8 mouse cellular contexts compared by ENCODE assay signal in the genomic region with DNA sequence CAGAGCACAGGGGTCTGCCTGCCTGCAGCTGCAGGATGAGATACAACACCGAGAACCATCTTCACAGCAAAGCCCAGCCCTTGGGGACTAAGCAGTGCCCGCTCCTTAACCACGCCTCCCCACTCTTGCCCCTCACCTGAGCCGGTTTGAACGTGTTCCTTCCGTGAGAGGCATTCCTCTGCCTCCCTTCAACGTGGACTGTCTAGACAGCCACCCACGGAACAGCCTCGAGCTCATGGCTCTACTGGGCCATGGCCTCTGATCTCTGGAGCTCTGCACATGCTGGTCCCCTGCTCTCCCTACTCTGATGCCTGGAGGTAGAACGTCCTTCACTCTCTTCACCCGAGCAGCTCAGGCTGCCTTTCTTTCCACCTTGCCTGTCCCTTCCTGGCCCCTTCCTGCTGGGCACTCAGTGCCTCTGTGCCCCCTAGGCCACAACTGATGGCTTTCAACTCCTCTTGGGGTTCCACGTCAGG. TPM values are rescaled to one million over a fixed set of nuclear protein-coding genes. Genes with fewer than 3 reads are reported as not detected.
DNase-seq lines count a peak whose midpoint lies in the region; ATAC-seq and TF ChIP-seq lines count a peak whose summit lies in the region.

TSS of gene Cyb561 (minus strand) at position 426 of the 476 bp plus-strand sequence.

- H3K36me3 ChIP-seq in intestine, postnatal 0 days (ENCODE audit: control insufficient read depth, insufficient read depth), result no peaks in the 10 kb centered on the region
- H3K36me3 ChIP-seq in neural tube, embryonic 15.5 days, result no peaks in the 10 kb centered on the region

- no peaks in the 10 kb centered on the region for H3K9me3 ChIP-seq in intestine, postnatal 0 days (ENCODE audit: control insufficient read depth)
- H3K9me3 ChIP-seq in neural tube, embryonic 15.5 days (replicated peaks), result no peaks in the 10 kb centered on the region

- no peak within 1 kb of the TSS for H3K4me2 ChIP-seq in intestine, postnatal 0 days (replicated peaks; ENCODE audit: low read depth)
- H3K4me2 ChIP-seq in neural tube, embryonic 15.5 days, result no peak within 1 kb of the TSS

- H3K4me1 ChIP-seq in lung, adult 2 months (ENCODE audit: control insufficient read depth, insufficient read depth, low read length), result peaks cover 14% of the 10 kb centered on the region
- H3K4me1 ChIP-seq in intestine, postnatal 0 days (replicated peaks; ENCODE audit: control insufficient read depth, insufficient read depth, low read length), result no peaks in the 10 kb centered on the region; the same call in none of the 2 replicates
- H3K4me1 ChIP-seq in neural tube, embryonic 15.5 days, result no peaks in the 10 kb centered on the region

- no peak for TF ChIP-seq POLR2A in lung, adult 2 months (IDR thresholded peaks at IDR 0.05; ENCODE audit: borderline replicate concordance, extremely low read depth, low read depth, low read length)
- no peak for TF ChIP-seq POLR2A in brain, embryonic 14.5 days (IDR thresholded peaks at IDR 0.05; ENCODE audit: borderline replicate concordance, extremely low read depth, insufficient read depth, insufficient read length, poor library complexity, severe bottlenecking)

- TF ChIP-seq CTCF in lung, adult 2 months (IDR thresholded peaks at IDR 0.05; ENCODE audit: insufficient read depth, low read length), result no peak
- TF ChIP-seq CTCF in brain, embryonic 14.5 days (IDR thresholded peaks at IDR 0.05; ENCODE audit: borderline replicate concordance, extremely low read depth, insufficient read depth, insufficient read length), result no peak
- no peak for TF ChIP-seq CTCF in intestine, postnatal 0 days (IDR thresholded peaks at IDR 0.05; ENCODE audit: low read depth)

- no peak within 1 kb of the TSS for H3K9ac ChIP-seq in intestine, postnatal 0 days (ENCODE audit: low read depth, low read length)
- H3K9ac ChIP-seq in neural tube, embryonic 15.5 days (replicated peaks), result no peak within 1 kb of the TSS

- no peak within 1 kb of the TSS; the same call in 1 of the 2 replicates for H3K27ac ChIP-seq in intestine, postnatal 0 days (ENCODE audit: low read depth, low read length)
- H3K27ac ChIP-seq in neural tube, embryonic 15.5 days (replicated peaks), result no peak within 1 kb of the TSS

- no peak within 1 kb of the TSS for H3K4me3 ChIP-seq in lung, adult 2 months (replicated peaks; ENCODE audit: extremely low read depth, low read depth, low read length)
- H3K4me3 ChIP-seq in intestine, postnatal 0 days (ENCODE audit: low read depth, low read length), result no peak within 1 kb of the TSS
- H3K4me3 ChIP-seq in neural tube, embryonic 15.5 days (replicated peaks), result no peak within 1 kb of the TSS

- H3K27me3 ChIP-seq in intestine, postnatal 0 days (replicated peaks; ENCODE audit: control insufficient read depth, insufficient read depth, low read length), result no peaks in the 10 kb centered on the region
- H3K27me3 ChIP-seq in neural tube, embryonic 15.5 days (replicated peaks), result 0 out of 2 replicates have a peak, but pooled peaks cover 3% of the 10 kb centered on the region

- no peak for DNase-seq in lung, adult 2 months
- no peak for DNase-seq in lung, postnatal 25 days (ENCODE audit: low spot score)
- DNase-seq in brain, embryonic 14.5 days (ENCODE audit: low read depth), result no peak
- DNase-seq in heart, adult 11 months, result no peak
- no peak for DNase-seq in spleen, postnatal 14 days (ENCODE audit: low spot score in 2 of 2)

- no peak for ATAC-seq in intestine, postnatal 0 days
- ATAC-seq in neural tube, embryonic 15.5 days (ENCODE audit: low FRiP score), result no peak
- ATAC-seq in cerebellum, adult (ENCODE audit: insufficient number of reproducible peaks, low FRiP score, low TSS enrichment), result no peak

- 67% methylated on average over 12 of the region's 12 CpGs for WGBS in lung, adult 2 months
- WGBS in intestine, postnatal 0 days, result 79% methylated on average over 12 of the region's 12 CpGs
- 79% methylated on average over 12 of the region's 12 CpGs for WGBS in neural tube, embryonic 15.5 days

RNA-seq across cellular contexts. Expression of gene Cyb561, which starts in this region (rescaled TPM):
- polyA plus RNA-seq in lung, adult 2 months (2012; rRNA removed), result 102 and 105 TPM in 2 replicates
- polyA plus RNA-seq in brain, embryonic 14.5 days (2012; rRNA removed), result 33.0 and 36.9 TPM in 2 replicates
- 48.3 and 50.3 TPM in 2 replicates for polyA plus RNA-seq in intestine, postnatal 0 days (2015; fragmentation: Nextera tagmentation; extraction: Ambion mirVana)
- polyA plus RNA-seq in neural tube, embryonic 15.5 days (2015; fragmentation: Nextera tagmentation; extraction: Ambion mirVana), result 41.3 and 42.2 TPM in 2 replicates
